Mouse (Mus musculus) liver, embryonic 15.5 days (tissue): ENCODE measurements around the gene Disp3. TPM values are rescaled to one million over a fixed set of nuclear protein-coding genes. Genes with fewer than 3 reads are reported as not detected.

Experiments
- ATAC-seq: fragments of 200-750 bp; cut with Nextera tagmentation; 2 replicates; pipeline ENCODE4 v1.8.0; 2017; ENCODE audit warnings: moderate number of reproducible peaks, mild to moderate bottlenecking, moderate library complexity; ENCODE audit not compliant: insufficient read depth
- H3K27ac ChIP-seq: fragments of 300-500 bp; sonication (generic); replicated peaks from 2 replicates; pipeline ENCODE4 v1.5.1; 2015; ENCODE audit warnings: mild to moderate bottlenecking, inconsistent platforms
- H3K27me3 ChIP-seq: fragments of 300-500 bp; sonication (generic); 2 replicates; pipeline ENCODE4 v1.6.1; 2015; ENCODE audit warnings: mild to moderate bottlenecking, inconsistent platforms
- H3K36me3 ChIP-seq: fragments of 300-500 bp; sonication (generic); replicated peaks from 2 replicates; pipeline ENCODE4 v1.6.1; 2015; ENCODE audit warnings: moderate library complexity, mild to moderate bottlenecking, inconsistent platforms
- H3K4me1 ChIP-seq: fragments of 300-500 bp; sonication (generic); replicated peaks from 2 replicates; pipeline ENCODE4 v1.6.1; 2015; ENCODE audit warnings: inconsistent platforms
- H3K4me2 ChIP-seq: fragments of 300-500 bp; sonication (generic); 2 replicates; pipeline ENCODE4 v1.6.1; 2015; ENCODE audit warnings: moderate library complexity, mild to moderate bottlenecking, inconsistent platforms
- H3K4me3 ChIP-seq: fragments of 300-500 bp; sonication (generic); replicated peaks from 2 replicates; pipeline ENCODE4 v1.5.1; 2015; ENCODE audit warnings: mild to moderate bottlenecking, inconsistent platforms
- H3K9ac ChIP-seq: fragments of 300-500 bp; sonication (generic); 2 replicates; pipeline ENCODE4 v1.6.1; 2015; ENCODE audit warnings: moderate library complexity, mild to moderate bottlenecking, inconsistent platforms
- H3K9me3 ChIP-seq: fragments of 300-500 bp; sonication (generic); replicated peaks from 2 replicates; pipeline ENCODE4 v1.6.1; 2016; ENCODE audit warnings: inconsistent platforms
- WGBS: fragments of 180-500 bp; shearing (Covaris S2); methylation state at CpG from one replicate; pipeline ENCODE4 v1.1.7; 2015; ENCODE audit warnings: mixed read lengths; ENCODE audit not compliant: insufficient replicate concordance; 5-methylcytosine and 5-hydroxymethylcytosine counted together
- polyA plus RNA-seq: library from polyadenylated mRNA; unstranded; fragments of >200 nt; fragmentation: Nextera tagmentation; extraction: Ambion mirVana; gene quantifications from 2 replicates; pipeline ENCODE4 v1.2.1, GENCODE M21; 2015

Disp3 gene
- polyA plus RNA-seq, 1 experiment from 2014 or later = not detected

DNA sequence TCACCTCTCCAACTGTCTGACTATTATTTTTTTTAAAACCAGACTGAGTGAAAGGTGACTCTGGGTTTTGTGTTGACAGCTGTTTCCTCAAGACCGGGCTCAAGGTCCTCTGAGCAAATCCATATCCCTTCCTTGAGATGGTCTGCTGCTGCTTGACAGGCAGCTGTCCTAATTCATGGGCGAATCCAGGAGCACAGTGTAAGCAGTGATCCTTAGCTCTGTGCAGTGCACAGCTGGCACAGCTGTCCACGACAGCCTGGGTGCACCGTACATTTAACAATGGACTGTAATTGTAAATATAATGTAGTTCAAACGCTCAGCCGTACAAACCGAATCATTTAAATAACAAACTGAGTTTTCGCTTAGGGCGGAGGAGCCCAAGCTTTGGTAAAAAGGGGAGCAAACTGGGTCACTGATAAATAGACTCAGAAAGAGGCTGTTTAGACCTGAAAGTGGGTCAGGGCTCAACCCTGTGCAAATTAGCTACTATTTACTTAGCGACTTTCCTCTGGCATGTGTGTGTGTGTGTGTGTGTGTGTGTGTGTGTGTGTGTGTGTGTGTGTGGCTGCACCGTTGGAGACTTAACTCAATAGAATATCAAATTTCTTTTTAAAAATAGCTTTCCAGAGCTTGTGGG, 72.4 kb downstream of the Disp3 start:
- WGBS = 44% methylated on average over 11 of the region's 11 CpGs
- Histone ChIP-seq H3K36me3 (no peaks in the 10 kb centered on the region), H3K4me3 (no peak overlapping the region), H3K27ac (no peak overlapping the region), H3K27me3 (peaks cover 81% of the 10 kb centered on the region), H3K4me1 (peaks cover 4% of the 10 kb centered on the region; the same call in 1 of the 2 replicates), H3K4me2 (no peak overlapping the region), H3K9ac (no peak overlapping the region), H3K9me3 (no peaks in the 10 kb centered on the region)
- peak; percentile 38; the same call in 1 of the 2 replicates for ATAC-seq

DNA sequence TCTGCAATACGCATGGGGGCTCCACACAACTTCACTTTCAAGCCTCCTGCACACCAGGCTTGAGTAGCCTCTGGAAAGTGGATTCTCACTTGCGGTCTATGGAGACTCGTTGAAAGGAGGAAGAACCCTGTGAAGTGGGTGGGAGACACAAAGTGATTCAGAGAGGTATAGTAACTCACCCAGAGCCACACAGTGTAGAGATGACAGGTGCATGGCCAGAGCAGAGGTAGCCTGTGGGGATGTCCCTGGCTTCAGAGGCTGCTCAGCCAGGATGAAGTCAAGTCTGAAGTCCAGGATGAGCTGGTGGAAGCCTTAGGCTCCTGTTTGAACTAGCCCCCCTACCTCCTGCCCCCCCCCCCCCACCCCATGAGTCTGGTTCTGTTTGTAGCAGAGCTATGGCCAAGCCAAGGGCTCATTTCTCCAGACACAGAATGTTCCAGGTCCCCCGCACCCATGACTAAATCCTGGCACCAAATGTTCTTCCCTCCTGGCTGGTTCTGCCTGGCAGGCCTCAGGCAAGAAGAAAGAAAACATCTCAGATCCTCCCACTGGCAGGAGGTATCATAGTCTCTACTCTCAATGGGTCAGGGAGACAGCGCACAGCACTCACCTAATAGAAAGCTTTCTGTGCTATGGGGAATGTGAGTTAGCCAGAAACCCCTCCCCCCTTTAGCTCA, 73.2 kb downstream of the Disp3 start:
- H3K4me1 ChIP-seq = peaks cover 4% of the 10 kb centered on the region; the same call in 1 of the 2 replicates
- H3K36me3 ChIP-seq = no peaks in the 10 kb centered on the region
- no peaks in the 10 kb centered on the region for H3K9me3 ChIP-seq
- 45% methylated on average over 5 of the region's 5 CpGs for WGBS
- no peak overlapping the region for H3K27ac ChIP-seq
- H3K4me2 ChIP-seq = no peak overlapping the region
- no peak overlapping the region for H3K4me3 ChIP-seq
- no peak for ATAC-seq
- no peak overlapping the region for H3K9ac ChIP-seq
- peaks cover 81% of the 10 kb centered on the region for H3K27me3 ChIP-seq

DNA sequence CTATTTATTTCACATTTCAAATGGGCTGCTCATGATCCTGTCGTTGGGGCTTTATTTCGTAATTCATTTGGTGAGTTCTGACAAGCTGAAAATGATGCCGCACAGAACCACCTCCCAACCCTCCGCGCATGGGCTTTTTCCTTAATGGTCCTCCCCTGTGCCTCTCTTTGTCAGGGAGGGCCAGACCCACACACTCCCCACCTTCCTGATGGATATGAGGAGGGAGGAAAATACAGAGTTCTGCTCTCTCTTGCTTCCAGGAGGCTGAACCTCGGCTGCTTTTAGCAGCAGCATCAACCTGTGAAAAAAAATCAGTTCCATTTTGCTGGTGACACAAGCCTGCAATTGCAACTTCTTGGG, 82.9 kb downstream of the Disp3 start:
- WGBS = 49% methylated on average over 6 of the region's 6 CpGs
- H3K9me3 ChIP-seq = no peaks in the 10 kb centered on the region
- H3K4me3 ChIP-seq = no peak overlapping the region
- H3K4me2 ChIP-seq = peak overlapping the region; percentile 66
- H3K36me3 ChIP-seq = no peaks in the 10 kb centered on the region
- no peak for ATAC-seq
- peaks cover 55% of the 10 kb centered on the region for H3K4me1 ChIP-seq
- peak overlapping the region; percentile 25; the same call in 1 of the 2 replicates for H3K9ac ChIP-seq
- H3K27me3 ChIP-seq = peaks cover 18% of the 10 kb centered on the region
- H3K27ac ChIP-seq = peak overlapping the region; percentile 90

DNA sequence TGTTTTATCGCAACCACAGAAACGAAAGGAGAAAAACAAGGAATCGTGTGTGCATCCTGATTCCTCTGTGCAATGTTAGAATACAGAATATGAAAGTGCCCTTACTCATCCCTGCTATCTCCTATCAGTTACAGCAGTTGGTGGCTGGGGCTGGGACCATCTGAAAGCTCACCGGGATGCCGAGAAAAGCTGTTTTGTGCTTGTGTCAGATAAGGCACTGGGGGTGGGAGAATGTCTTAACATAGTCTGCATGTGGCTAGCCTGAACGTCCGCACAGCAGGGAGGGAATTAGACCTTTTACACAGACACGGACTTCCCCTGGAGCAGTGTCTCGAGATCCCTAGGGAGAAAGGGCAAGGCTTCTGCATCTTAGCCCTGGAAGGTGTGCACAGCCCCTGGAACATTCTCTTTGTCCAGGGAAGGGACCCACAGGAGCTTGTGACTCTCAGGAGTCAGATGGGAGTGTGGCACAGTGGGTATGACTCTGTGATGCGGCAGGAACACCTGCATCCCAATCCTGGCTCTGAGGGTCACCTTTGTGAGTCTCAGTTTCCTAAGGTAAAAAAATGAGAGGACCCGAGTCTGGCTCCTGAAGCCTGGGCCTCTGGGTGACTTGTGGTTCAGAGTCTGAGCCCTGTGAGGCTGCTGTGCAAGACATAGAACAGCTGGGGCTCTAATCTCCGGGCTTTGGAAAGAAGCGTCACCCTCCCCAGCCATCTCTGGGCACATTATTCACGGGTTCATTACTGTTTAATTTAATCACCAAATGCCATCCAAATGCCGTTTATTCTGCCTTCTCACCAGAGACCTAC, 83.5 kb downstream of the Disp3 start:
- peak; percentile 99 for ATAC-seq
- Histone ChIP-seq H3K4me2 (peak overlapping the region; percentile 66), H3K27me3 (peaks cover 18% of the 10 kb centered on the region), H3K36me3 (no peaks in the 10 kb centered on the region), H3K4me1 (peaks cover 55% of the 10 kb centered on the region), H3K27ac (peak overlapping the region; percentile 90), H3K9me3 (no peaks in the 10 kb centered on the region), H3K4me3 (peak overlapping the region; percentile 35), H3K9ac (peak overlapping the region; percentile 25; the same call in 1 of the 2 replicates)
- WGBS = 26% methylated on average over 15 of the region's 15 CpGs

DNA sequence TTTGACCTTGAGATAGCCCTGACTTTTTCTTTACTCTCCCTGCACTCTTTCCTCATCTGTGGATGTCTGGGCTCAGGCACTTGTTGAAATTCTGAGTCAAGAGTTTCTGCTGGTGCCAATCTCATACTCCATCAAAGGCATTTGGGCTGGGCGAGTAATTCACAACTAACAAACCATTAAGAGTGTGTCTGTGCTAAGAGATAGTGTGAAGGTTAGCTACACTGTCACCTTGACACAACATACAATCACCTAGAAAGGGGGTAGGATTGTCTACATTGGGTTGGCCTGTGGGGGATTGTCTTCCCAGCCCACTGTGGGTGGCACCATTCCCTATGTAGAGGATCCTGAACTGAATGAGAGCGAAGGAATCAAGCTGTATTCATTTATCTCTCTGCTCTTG, 84.2 kb downstream of the Disp3 start:
- Histone ChIP-seq H3K4me2 (peak overlapping the region; percentile 66), H3K9me3 (no peaks in the 10 kb centered on the region), H3K27ac (peak overlapping the region; percentile 90), H3K36me3 (no peaks in the 10 kb centered on the region), H3K9ac (no peak overlapping the region), H3K4me1 (peaks cover 55% of the 10 kb centered on the region), H3K27me3 (peaks cover 22% of the 10 kb centered on the region), H3K4me3 (peak overlapping the region; percentile 35)
- peak; percentile 60 for ATAC-seq
- WGBS = 40% methylated on average over 2 of the region's 2 CpGs

DNA sequence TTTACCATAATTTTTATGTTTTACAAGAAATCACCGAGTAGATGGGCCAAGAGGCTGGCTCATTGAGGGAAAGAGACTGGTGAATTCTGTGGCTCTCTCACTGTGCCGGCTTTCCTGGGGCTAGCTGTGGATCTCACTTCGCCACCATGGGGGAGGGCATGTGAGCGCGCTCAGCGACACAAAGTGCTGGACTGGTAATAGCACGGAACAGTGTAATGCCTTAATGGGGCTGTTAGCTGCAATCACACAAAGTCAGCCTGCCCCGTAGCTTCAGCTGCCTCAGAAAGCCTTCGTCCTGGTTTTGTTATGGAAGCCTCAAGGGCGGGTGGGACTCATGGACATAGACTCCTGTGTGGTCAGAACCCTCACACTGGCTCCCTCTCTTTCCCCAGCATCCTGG, 89.0 kb downstream of the Disp3 start:
- H3K9me3 ChIP-seq = no peaks in the 10 kb centered on the region
- H3K4me2 ChIP-seq = no peak overlapping the region
- no peak overlapping the region for H3K27ac ChIP-seq
- peaks cover 48% of the 10 kb centered on the region for H3K27me3 ChIP-seq
- peaks cover 38% of the 10 kb centered on the region for H3K4me1 ChIP-seq
- 43% methylated on average over 10 of the region's 10 CpGs for WGBS
- no peaks in the 10 kb centered on the region for H3K36me3 ChIP-seq
- no peak overlapping the region for H3K4me3 ChIP-seq
- ATAC-seq = no peak
- H3K9ac ChIP-seq = no peak overlapping the region

DNA sequence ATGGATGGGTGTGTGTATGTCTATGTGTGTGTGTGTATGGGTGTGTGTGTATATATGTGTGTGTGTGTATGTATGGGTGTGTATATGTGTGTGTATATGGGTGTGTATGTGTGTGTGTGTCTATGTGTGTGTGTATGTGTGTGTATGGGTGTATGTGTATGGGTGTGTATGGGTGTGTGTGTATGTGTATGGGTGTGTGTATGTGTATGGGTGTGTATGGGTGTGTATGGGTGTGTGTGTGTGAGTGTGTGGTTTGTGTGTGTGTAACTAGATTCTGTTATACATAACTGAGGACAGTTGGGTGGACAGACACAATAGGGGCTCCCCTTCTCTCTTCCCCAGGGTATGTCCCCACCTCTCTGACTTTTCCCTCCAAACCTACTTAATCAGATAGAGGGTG, 93.4 kb downstream of the Disp3 start:
- no peak overlapping the region for H3K9ac ChIP-seq
- H3K9me3 ChIP-seq = no peaks in the 10 kb centered on the region
- H3K27ac ChIP-seq = no peak overlapping the region
- peaks cover 25% of the 10 kb centered on the region for H3K4me1 ChIP-seq
- H3K4me3 ChIP-seq = no peak overlapping the region
- H3K4me2 ChIP-seq = no peak overlapping the region; the same call in 1 of the 2 replicates
- no peaks in the 10 kb centered on the region for H3K36me3 ChIP-seq
- ATAC-seq = peak; percentile 59
- peaks cover 59% of the 10 kb centered on the region for H3K27me3 ChIP-seq

DNA sequence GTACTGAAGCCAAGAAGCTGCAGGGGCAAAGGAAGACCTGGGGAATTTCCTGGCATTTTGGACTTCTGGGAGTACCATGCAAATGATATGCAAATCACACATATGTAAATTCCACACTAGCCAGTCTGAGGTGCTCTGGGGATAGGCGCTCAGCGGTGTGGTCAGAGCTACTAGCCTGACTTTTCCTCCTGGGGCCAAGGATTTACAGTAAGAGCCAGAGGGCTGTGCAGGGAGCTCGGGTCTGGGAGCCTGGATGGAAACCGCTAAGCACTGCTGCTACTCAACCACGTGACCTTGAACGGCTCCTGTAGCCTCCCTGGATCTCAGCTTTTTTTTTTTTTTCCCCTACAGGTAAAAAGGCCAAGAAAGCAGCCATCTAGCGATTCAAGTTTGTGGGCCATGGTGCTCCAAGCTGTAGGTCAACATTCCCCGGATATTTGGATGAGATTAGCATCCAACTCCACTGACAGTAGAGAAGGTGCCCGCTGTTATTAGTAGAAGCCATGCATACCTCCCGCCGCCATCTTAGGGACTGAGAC, 95.0 kb downstream of the Disp3 start:
- Histone ChIP-seq H3K4me3 (no peak overlapping the region), H3K4me2 (no peak overlapping the region), H3K27ac (no peak overlapping the region), H3K36me3 (no peaks in the 10 kb centered on the region), H3K27me3 (peaks cover 45% of the 10 kb centered on the region), H3K9ac (no peak overlapping the region), H3K9me3 (no peaks in the 10 kb centered on the region), H3K4me1 (peaks cover 32% of the 10 kb centered on the region)
- ATAC-seq = no peak
- WGBS = 34% methylated on average over 11 of the region's 11 CpGs

Other genes starting within 250 kb of the Disp3 start
- 1.5 and 1.6 TPM in 2 replicates for gene Clcn6, start 249.1 kb downstream of the Disp3 start, polyA plus RNA-seq
- gene Mthfr, start 248.9 kb downstream of the Disp3 start, polyA plus RNA-seq = 9.8 and 10.0 TPM in 2 replicates
- 10.0 and 11.0 TPM in 2 replicates for gene Agtrap, start 199.9 kb downstream of the Disp3 start, polyA plus RNA-seq
- 12.9 and 13.2 TPM in 2 replicates for gene Mad2l2, start 157.6 kb downstream of the Disp3 start, polyA plus RNA-seq
- gene Draxin, start 157.3 kb downstream of the Disp3 start, polyA plus RNA-seq = 0.07 and 0.10 TPM in 2 replicates
- gene Fbxo6, start 135.8 kb downstream of the Disp3 start, polyA plus RNA-seq = 11.0 and 11.9 TPM in 2 replicates
- 0.51 and 0.54 TPM in 2 replicates for gene Fbxo44, start 127.5 kb downstream of the Disp3 start, polyA plus RNA-seq
- gene Fbxo2, start 127.3 kb downstream of the Disp3 start, polyA plus RNA-seq = 0.28 TPM in 1 of 2 replicates, not detected in the other
- 11.6 and 12.6 TPM in 2 replicates for gene Ubiad1, start 156.8 kb upstream of the Disp3 start, polyA plus RNA-seq
- gene Mtor, start 160.6 kb upstream of the Disp3 start, polyA plus RNA-seq = 8.7 and 10.3 TPM in 2 replicates
- 0.45 and 0.58 TPM in 2 replicates for gene Angptl7, start 212.5 kb upstream of the Disp3 start, polyA plus RNA-seq